Mouse (Mus musculus) CD4-positive, CD25-positive, alpha-beta regulatory T cell, adult 4 months (primary cell): ENCODE results near the gene Pou2f1. TPM values are rescaled to one million over a fixed set of nuclear protein-coding genes. Genes with fewer than 3 reads are reported as not detected.
A peak's percentile ranks its signal among the peaks of the same experiment; 100 is the strongest.

Experiments
- ATAC-seq: one replicate; pipeline ENCODE4 v1.8.0; 2017
- polyA plus RNA-seq, 2 experiments: library from polyadenylated mRNA; unstranded; fragments of 100-300 nt; shearing (Covaris generic); gene quantifications; one replicate each; pipeline ENCODE4 v1.2.1; 2017

Pou2f1 gene
- 10 to 100 TPM; 53.6 to 55.3 TPM for polyA plus RNA-seq

DNA sequence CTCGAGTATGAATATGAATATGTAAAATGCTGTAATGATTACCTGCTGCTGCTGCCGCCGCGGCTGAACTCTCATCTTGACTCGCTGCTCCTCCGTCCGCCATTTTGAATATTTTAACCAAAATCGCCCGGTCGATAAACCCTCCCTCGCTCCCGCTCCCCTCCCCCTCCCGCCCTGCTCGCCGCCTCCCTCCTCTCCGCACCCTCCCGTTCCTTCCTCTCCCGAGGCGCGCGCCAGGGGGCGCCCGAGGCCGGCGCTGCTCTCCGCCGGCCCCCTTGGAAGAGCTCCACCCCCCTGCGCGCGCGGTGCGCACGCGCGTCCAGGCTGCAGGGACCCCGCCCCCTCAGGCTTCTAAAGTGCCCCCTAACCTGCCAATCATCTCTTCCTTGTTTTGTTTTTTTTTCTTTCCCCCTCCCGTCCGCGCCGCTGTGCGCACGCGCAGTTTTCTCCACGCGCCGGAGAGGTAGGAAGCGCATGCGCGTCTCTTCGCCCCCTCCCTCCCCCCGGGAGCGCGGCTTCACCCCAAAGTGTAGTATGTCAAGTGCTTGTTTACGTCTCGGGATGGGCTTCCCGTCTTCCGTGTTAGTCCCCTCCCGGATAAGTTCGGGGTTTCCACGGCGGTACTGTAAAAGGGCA lies at the start of gene Pou2f1:
Gene Pou2f1 (minus strand): TSS at position 159 of the 636 bp plus-strand sequence.
- ATAC-seq: peak; percentile 62

GRCm38 (mm10) chr1:166049046-166049827 lies 46.8 kb upstream of the Pou2f1 start:
- ATAC-seq: no peak

DNA sequence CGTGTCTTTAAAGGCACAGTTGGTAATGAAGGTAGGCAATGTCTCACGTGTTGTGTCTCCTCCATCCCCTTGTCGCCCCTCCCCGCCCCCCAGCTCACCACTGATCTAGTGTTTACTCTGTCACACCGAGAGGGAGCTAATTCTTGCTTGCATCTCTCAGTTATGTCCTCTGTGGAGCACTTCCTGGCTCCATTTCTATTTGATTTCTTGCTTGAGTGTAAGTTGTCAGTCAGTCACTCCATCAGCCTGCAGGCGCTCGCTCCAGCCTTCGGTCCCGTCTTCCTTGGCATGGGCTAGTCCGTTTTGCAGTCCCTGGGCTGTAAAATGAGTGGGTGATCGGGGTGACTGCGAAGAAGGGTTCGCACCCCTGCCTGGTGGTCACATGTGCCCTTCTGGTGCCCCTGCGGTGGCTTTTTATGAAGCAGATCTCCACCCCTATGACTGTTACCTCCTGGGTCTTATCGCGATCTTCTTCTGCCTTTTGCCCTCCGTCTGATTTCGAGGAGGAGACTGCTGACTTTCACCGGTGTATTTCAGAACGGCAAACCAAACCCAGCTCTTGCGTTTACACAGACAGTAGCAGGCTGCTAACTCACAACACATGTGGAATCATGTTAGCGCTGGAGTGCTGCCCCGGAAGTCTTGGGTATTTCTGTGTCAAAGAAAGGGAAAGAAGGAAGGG lies 45.9 kb upstream of the Pou2f1 start:
- ATAC-seq: peak; percentile 74

- ATAC-seq: peak; percentile 60
Observed at GRCm38 (mm10) chr1:166047505-166048170, 45.2 kb upstream of the Pou2f1 start.

GRCm38 (mm10) chr1:166045894-166046197 lies 43.4 kb upstream of the Pou2f1 start:
- ATAC-seq: no peak

GRCm38 (mm10) chr1:166045060-166045893 lies 42.8 kb upstream of the Pou2f1 start:
- no peak for ATAC-seq

DNA sequence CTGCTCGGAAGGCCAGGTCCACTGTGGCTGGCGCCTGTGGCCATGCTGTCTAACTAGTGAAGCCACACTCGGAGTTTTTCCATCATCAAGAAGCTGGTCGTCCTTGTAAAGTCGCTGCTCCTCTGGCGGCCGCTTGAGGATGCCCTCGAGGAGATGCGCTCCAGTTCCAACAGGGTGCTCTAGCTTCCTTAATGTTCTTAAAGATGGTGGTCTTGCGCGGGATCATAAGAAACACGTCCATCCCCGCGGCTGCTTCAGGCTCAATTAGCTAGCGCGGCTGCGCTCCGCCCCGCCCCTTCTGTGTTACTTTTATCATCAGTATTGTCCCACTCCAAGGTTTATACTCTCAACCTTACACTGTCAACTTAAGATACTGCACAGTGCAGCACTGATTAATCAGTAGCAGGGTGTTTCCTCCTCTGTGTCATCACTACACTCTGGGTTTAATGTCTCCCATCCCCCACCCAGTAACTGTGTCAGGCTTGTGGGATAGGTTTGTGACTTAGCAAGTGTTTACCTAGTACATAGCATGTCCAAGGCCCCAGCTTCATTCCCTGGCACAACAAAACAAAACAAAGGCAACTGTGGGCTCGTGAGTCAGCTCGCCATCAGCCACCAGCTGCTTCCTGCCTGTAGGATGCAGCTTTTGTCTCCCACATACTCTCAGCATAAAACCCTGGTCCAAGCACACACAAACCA lies 41.1 kb upstream of the Pou2f1 start:
- no peak for ATAC-seq

DNA sequence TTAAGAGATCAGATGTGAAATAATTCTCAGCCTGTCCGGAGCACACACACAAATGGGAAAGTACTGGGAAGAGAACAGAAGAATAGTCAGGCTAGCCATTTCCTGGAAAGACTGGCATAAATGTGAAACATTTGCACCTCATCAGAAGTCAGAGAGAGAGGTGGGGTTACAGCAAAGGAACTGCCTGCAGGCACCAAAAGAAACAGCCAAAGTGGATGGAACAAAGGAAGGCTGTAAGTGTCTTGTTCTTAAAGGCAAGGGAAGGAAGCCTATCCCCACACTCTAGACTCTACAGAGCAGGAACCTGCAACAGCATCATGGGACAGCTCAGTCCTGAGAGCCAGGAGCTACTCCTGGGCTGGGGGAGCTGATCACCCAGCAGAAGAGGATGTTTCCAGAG lies 39.0 kb upstream of the Pou2f1 start:
- no peak for ATAC-seq

DNA sequence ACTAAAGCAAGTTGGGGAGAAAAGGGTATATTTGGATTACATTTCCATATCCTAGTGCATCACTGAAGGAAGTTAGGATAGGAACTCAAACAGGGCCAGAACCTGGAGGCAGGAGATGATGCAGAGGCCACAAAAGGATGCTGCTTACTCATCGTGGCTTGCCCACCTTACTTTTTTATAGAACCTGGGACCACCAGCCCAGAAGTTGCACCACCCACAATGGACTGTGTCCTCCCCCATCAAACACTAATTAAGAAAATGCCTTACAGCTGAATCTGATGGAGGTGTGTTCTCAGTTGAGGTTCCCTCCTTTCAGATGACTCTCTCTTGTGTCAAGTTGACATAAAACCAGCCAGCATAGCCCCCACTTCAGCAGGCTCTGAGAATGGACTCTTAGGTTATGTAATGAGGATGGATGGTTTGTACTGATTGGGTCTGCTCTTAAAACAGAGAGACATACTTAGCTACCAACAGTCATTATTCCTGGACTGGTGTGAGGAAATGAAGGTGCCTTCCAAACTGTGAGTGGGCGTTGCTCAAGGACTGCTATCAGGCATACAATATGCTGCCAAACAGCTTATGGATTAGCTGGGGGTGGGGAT lies 36.4 kb upstream of the Pou2f1 start:
- no peak for ATAC-seq

DNA sequence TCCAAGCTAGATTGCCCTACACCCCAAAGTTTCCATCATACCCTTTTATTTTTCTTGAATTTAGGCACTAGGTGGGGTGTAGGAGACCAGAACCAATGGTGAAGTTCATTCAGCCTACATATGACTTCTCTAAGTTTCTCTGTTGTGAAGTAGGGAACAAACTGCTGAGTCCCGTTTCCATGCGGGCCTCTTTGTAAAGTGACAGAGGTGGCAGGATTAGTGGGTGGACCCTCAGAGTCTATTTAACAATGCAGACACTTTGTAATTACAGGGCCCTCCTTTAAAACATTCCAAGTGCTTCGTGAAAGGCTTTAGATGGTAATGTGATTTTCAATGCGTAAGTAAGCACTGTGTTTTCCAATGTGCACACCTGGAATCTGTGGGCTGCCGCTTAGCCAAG lies 32.6 kb upstream of the Pou2f1 start:
- no peak for ATAC-seq

DNA sequence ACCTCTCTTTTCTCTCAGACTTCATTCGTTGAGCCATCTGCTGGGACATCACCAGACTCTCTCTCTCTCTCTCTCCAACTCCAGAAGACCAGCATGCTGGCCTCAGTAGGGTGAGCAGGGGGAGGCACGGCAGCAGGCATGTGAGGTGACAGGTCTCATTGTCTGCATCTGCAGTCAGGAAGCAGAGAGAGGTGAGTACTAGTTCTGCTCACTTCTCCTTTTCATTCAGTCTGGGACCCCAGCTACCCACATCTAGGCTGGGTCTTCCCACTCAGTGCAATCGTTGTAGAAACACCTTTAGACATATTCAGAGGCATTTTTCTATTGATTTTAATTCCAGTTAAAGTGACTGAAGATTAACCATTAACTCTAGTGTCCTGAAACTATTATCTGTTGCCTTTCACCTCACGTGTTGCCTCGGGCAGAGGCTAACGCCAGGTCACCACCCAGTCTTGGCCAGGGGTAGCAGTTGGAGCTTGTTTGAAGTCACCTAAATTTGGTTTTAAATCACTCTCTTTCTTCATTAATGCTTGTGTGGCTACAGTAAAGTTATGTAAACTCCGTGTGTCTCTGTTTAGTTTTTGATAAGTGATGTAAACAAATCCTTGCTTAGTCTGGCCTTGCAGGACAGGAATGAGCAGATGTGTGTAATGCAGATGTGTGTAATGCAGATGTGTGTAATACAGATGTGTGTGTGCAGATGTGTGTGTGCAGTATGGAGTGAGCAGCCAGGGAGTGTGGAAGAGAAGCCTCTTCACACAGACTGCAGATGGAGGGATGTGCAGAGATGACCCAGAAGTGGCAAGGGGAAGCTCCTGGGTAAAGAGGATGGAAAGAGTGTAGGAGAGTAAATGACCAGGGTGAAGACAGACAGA lies 29.4 kb upstream of the Pou2f1 start:
- ATAC-seq: no peak

GRCm38 (mm10) chr1:166023981-166024380 lies 21.5 kb upstream of the Pou2f1 start:
- ATAC-seq: no peak

DNA sequence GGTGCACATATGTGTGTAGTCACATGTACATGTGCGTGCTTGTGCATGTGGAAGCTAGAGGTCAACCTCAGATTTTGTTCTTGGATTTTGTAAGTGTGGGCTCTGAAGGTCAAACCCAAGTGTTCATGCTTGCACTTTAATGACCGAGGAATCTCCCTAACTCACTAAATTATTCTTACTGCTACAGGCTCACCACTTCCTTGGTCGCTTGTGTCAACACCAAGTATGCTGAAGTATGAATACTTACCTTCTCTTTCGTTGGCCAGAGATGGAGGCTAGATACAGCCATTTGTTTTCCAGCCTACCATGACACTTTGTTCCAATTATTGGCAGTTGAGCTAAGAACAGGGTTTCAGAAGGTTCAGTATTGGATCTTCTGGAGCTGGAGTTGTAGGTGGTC lies 14.7 kb upstream of the Pou2f1 start:
- peak; percentile 75 for ATAC-seq

- peak; percentile 82 for ATAC-seq
Observed at GRCm38 (mm10) chr1:166016306-166016705, 13.8 kb upstream of the Pou2f1 start.

GRCm38 (mm10) chr1:166014530-166014929 lies 12.1 kb upstream of the Pou2f1 start:
- ATAC-seq: no peak

- ATAC-seq: peak; percentile 76
Observed at GRCm38 (mm10) chr1:166010106-166010505, 7.6 kb upstream of the Pou2f1 start.

GRCm38 (mm10) chr1:166008634-166009350 lies 6.3 kb upstream of the Pou2f1 start:
- ATAC-seq: no peak

GRCm38 (mm10) chr1:166007026-166007425 lies 4.5 kb upstream of the Pou2f1 start:
- ATAC-seq: no peak
